Mouse (Mus musculus) olfactory bulb, adult 2 months (tissue): Measurements from ENCODE around the gene Emc7.

Source experiments
- CTCF ChIP-seq: fragments of 200-500 bp; IDR thresholded peaks from 2 replicates; pipeline ENCODE4 v1.5.1; 2012; ENCODE audit warnings: low read depth, mild to moderate bottlenecking, low read length, moderate library complexity; ENCODE audit not compliant: insufficient read depth
- POLR2A ChIP-seq: fragments of 200-500 bp; IDR thresholded peaks from 2 replicates; pipeline ENCODE4 v1.6.1; 2012; ENCODE audit warnings: mild to moderate bottlenecking, low read depth, low read length, moderate library complexity; ENCODE audit not compliant: insufficient read depth

GRCm38 (mm10) chr2:112510140-112510539 is 55.3 kb downstream of the Emc7 start:
- no peak for TF ChIP-seq CTCF
- TF ChIP-seq POLR2A = no peak
